Mouse (Mus musculus): Measurements from ENCODE around the gene Sardh. TPM values are rescaled to one million over a fixed set of nuclear protein-coding genes. Genes with fewer than 3 reads are reported as not detected.

The Sardh gene
- total RNA-seq (2021), result 10 to 100 TPM; 10.0 to 11.2 TPM
- long read RNA-seq, full-length matches to known transcripts, result 4 of 6 reads
- long read RNA-seq, partial matches to known transcripts, result 1 of 6 reads
- long read RNA-seq, other reads (novel, unspliced or antisense), result 1 of 6 reads

DNA sequence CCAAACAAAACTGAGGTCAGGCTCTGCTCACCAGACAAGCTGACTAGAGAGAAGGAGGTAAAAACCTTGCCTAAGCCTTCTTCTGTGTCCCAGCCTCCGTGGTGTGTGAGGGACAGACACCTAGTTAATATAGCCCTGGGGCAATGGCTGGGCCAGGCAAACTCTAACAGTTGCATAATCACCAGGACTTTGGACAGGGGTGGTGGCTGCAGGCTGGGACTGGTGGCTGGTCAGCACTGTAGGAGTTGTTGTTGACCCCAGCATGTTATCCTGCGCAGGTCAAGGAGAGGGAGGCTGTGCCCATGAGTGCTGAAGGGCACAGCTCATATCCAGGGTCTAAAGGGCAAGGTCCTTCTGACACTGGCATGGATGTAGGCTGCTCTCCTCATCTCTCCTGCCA, at the start of gene Sardh:
Gene Sardh (minus strand): TSS at position 127 of the 400 bp plus-strand sequence.
- DNase-seq (ENCODE audit: low spot score in 2 of 2), result no peak

DNA sequence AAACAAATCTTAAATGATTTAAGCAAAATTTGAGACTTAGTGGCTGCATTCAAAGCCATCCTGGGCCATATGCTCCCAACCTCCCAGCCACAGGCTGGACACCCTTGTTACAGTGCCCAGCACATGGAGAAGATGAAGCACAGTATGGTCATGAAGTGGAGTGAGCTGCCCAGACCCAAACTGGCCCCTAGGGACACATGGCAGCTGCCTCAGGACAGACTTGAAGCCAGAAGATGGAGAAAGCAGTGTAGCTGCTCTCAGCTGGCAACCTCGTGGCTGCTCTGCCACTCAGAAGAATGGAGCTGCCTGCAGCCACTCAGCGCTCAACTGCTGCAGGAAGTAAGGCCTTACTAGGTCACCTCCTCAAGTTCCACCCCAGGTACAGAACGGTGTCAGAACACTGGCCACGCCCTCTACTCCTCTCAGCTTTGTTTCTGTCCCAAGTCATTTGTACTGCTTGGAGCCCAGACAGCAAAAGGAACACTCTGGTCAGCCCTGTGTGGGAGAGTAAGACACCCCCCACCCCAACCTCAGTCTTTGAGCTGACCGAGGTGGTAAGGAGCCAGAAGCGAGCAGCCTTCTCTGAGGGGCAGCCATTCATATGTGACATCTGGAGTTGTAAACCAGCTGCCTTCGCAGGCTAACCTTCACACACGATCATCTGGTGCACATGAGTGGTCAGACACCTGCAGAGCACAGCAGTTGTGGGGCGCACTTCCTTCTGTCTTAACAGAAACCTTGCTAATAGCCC, 48.7 kb upstream of the Sardh start:
- DNase-seq (ENCODE audit: low spot score in 2 of 2), result no peak

DNA sequence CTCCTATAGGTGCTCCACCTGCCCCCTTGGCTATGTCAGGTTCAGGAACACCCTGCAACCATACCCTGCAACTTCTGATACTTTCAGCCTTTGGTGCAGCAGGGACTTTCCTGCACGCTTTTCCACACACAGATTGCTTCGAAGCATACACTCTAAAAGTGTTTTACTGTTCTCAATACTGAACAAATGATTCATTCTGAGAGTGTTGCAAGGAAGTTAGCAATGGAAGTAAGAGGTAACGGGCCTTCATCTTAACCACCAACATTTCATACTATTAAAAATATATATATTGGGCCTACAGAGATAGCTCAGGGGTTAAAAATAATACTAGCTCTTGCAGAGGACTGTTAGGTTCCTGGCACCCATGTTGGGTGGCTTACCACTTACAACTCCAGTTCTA, 46.6 kb upstream of the Sardh start:
- no peak for DNase-seq (ENCODE audit: low spot score in 2 of 2)

DNA sequence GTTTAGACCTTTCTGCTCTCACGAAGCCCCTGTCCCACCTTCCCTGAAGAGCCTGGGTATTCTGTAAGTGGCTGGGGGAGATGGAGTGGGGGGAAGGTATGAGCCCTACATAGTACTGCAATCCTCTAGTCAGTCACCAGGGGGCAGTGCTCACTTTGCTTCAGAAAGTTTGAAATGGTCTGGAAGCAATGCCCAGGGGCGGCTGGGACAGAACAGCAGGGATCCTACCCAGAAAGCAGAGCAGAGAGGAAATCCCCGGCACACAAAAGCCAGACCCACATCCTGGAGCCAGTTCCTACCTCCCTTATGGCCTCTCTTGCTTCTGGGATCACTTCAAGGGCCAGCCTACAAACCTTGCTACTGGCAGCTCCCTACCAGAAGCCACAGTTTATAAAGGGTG, 40.9 kb upstream of the Sardh start:
- peak; percentile 92 to 94 for DNase-seq (ENCODE audit: low spot score in 2 of 2)

DNA sequence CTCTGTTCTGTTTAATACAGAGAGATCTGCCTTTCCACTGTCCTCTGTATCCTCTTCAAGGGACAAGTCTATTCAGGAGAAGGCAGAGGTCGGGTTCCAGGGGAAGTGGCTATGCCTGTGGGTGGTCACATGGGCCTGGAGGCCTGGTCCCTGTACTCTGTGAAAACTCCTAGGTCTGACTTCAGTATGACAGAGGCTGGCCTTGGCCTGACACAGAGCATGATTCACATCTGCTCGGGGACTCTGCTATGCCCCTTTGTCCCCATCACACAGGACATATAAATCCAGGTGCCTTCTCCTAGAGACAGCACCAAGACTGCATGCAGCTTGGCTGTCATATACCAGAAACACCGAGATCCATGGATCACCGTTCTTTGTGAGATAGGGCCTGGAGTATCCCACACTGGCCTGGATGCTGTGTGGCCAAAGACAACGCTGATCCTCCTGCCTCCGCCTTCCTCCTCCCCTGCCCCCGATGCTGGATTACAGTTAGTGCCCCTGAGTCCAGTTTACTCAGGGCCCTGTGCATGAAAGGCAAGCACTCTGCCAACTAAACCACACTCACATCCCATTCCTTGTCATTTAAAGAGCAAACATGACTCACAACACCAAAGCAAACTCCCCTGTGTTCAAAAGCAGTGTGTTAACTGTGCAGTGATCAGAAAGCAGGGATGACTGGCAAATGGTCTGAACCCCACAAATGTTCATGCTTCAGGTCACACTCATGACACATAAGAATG, 39.0 kb upstream of the Sardh start:
- DNase-seq (ENCODE audit: low spot score in 2 of 2), result no peak

DNA sequence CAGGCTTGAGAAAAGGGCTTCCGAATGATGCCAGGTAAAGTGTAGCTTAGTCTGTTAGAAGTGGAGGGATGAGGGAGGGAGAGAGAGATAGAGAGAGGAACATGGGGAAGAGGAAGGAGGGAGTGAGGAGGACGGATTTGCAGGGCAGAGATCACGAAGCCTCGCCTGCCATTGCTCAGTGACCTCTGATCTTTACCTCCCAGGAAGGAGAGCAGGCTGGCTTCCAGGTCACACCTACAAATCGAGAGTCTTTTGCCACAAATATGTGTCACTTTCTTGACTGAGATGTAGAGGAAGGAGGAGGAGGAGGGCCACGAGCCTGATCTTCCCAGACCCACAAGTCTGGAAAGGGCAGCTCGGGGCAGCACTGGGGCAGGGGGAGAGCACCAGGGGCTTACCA, 36.3 kb upstream of the Sardh start:
- no peak for DNase-seq (ENCODE audit: low spot score in 2 of 2)

DNA sequence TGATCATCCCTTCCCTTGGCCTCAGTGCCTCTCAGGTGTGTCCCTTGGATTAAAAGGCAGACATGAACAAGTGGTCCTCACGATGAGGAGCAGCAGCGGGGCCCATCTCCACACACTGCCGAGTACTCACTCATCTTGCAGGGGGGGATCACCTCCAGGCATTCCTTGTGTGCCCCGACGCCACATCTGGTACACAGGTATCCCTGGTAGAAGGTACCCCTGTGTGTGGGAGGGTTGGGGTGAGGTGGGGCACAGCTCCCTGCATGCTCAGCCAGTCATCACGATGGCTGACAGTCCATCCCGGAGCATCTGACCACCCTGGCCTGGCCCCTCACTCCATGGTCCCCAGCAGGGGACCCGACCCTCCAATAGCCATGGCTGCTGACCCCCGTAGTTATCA, 33.6 kb upstream of the Sardh start:
- DNase-seq (ENCODE audit: low spot score in 2 of 2), result no peak

DNA sequence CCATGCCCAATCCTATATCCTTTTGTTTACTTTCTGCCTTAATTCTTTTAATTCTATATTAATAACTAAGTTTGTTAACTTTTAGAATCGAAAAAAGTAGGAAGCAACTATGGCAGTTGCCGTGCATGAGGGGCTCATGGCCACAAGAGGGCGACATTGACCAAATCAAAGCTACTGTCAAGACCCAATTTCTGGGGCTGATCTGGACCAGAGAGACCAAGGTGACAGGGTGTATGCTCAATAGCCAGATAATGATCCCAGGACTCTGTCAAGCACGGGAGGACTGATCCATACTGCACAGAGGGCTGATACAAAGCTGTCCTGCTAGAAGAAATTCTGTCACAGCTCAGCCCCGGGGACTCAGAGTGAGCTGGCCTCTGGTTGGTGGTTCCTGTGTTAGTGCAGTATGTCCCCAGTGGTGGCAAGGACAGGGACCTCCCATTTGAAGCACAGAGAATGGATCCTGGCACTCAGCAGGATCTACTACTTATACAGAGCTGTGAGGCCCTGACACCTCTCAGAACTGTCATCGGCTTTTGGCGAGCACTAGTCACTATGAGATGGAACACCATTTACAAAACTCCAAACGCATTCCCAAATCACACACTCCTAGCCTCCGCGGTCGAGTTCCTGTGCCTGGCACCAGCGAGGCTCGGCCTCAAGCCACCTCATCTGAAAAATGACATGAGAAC, 32.9 kb upstream of the Sardh start:
- peak; percentile 83 to 84 for DNase-seq (ENCODE audit: low spot score in 2 of 2)

DNA sequence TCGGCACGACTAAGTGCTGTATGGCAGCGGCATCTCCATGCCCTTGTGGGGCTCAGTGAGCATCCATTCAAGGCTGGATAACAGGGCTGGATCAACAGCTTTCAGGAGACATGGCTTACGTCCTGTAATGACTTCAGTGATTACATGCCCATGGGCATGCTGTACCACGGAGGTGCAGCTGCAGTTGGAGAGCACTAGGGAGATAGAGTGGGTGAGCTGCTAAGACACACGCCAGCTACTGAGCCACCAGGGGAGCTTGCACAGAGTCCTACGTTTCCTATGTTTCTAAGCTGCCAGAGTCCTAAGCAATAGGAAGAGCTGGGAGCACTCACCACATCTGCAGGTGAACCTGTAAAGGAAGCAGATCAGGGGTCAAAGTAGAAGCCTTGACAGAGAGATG, 30.7 kb upstream of the Sardh start:
- no peak for DNase-seq (ENCODE audit: low spot score in 2 of 2)

DNA sequence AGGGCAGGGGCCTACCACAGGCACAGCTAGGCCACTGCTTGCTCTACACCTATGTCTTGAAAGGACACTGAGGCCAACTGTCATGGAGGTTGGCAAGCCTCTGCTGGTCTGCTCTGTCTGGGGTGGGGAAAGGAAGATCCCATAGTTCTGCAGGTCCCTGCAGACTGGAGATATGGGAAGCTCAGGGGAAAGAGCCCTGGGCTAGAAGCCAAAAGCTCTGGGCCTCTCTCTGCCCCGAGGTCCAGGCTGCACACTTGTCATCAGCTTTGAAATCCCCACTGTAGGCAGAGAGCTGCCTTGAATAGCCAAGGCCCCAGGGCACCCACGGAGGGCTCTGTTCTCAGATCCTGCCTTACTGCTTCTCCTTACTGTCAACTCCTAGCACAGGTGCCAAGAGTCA, 20.2 kb upstream of the Sardh start:
- DNase-seq (ENCODE audit: low spot score in 2 of 2), result no peak

DNA sequence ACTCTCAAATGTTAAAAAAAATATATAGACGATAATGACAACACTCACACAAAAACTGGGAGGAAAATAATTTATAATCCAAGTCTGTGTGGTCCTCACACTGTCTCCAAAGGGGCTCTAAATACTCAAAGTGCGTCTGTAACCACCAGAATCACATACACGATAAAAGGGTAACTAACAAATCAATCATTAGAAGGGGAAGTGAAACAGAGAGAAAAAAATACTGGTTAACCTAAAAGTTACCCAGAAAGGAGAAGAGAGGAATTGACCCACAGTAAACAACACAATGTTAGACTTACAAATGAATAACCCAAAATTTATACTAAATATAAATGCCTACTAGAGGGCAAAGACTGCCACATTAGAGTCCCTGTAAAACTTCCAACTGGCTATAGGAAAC, 17.7 kb upstream of the Sardh start:
- DNase-seq (ENCODE audit: low spot score in 2 of 2), result no peak

DNA sequence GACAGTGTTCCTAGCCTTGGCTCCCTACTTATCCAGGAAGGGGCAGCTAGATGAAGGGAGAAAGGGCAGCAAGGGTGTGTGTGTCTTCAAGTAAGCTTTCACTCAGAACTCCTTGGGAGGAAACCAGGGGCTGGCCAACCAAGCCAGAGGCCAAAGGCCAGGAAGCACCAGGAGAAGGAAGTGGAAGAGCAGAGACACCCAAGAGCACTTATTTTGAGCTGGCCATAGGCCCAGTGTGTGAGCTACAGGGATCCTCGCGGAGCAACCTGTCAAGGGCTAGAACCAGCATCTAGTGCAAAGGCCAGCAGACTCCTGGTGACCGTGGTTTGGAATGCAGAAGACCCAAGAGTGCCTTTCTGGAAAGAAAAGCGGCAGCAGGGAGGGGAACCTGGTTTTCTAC, 14.8 kb upstream of the Sardh start:
- DNase-seq (ENCODE audit: low spot score in 2 of 2), result no peak

DNA sequence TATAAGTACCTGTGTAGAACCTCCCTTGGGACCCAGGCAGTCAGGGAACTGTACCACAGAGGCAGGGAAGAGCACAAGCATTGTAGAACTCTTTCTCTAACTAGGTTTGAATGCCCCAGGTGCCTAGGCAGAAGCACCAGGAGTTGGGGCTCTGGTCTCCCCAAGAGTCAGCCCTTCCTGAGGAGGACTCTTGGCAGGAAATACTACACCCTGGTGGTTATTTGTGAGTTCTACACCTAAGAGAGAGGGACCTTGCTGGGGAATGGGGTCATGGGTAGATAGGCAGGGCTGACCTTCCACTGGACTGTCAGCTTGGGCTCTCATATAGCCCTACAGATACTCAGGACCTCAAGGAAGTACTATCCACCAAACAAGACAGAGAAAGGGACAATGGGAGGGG, 3.3 kb upstream of the Sardh start:
- no peak for DNase-seq (ENCODE audit: low spot score in 2 of 2)

DNA sequence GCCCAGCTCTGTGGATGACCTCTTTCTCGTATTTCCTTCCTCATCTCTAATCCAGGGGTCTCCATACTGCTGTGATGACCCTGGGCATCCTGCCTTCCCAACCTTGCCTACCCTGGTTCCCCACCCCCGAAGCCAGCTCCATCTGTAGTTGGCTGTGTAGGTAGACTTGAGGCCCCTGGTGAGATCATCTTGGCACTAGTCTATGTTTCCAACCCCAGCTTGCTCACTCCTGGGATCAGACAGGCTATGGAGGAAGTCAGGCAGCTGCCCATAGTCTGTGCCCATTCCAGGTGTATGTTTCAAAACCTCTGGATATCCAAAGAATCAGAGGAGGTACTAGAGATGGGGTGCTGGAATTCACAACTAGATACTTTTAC, 662 bp downstream of the Sardh start:
- DNase-seq (ENCODE audit: low spot score in 2 of 2), result no peak

DNA sequence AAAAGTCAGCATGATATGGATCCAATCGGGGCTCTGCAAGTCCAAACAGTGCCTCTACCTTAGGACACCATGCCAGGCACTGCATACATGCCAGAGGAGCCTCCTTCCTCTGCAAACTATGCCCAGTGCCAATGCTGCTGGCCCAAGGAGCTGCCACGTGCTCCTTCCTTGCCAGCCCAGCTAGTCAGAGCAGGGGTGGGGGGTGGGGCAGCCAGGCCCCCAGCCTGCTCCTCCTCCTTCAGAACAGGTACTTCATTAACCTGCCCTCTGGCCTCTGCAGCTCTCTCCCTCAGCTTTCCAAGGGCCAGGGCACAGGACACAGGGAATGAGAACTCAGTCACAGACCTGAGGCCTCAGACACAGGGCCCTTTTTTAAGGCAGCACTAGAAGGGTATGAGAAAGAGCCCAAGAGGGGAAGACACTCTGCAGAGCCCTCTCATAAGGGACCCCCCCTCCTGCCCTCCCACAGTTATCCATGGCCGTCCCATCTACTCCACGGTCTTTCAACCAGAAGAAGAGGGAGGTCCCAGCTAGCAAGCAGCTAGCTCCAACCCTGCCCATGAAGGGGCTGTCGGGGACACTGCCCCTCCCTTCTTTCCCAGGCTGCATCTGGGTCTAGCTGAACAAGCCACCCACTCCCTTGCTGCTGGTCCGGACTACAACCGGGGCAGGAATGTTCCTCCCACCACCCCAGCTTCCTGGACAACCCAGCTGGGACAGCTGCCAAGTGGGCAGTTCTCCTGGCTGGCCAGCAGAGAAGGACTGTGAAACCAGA, 1.2 kb downstream of the Sardh start:
- DNase-seq (ENCODE audit: low spot score in 2 of 2), result peak; percentile 76 to 78

DNA sequence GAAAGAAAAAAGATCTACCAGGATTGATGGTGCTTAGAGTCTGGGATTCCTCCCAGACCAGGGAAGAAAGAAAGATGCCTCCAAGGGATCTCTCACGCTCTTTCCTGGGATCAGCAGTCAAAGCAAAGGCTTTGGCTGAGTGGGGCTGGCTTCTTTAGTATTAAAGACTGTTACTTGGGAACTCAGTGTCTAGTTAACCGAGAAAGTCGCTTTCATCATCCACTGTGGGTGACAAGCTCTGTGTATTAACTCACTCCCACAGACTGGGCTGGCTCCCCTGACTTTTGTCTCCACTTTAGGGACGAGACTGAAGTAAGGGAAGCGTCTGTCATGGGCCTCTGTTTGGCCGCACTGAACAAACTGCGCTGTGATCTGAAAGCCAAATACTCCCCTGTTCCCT, 2.2 kb downstream of the Sardh start:
- DNase-seq (ENCODE audit: low spot score in 2 of 2), result no peak

DNA sequence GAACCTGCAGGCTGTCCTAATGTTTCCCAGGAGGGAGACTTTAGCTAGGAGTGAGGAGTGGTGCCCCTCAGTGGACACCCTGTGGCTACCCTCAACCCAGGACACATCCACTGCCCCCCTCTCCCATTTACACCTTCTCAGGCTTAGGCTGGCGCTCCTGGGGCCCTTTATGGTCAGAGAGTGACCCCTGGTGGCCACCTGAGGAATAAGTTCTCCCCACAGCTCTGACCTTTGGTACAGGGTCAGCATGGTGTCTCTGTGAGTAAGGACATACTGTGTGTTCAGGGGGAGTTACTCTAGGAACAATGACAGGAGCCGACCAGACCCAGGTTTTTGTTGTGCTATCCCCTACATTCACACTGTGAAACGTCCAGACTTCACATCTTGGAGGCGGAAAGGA, 10.8 kb downstream of the Sardh start:
- DNase-seq (ENCODE audit: low spot score in 2 of 2), result peak; percentile 67 to 74

DNA sequence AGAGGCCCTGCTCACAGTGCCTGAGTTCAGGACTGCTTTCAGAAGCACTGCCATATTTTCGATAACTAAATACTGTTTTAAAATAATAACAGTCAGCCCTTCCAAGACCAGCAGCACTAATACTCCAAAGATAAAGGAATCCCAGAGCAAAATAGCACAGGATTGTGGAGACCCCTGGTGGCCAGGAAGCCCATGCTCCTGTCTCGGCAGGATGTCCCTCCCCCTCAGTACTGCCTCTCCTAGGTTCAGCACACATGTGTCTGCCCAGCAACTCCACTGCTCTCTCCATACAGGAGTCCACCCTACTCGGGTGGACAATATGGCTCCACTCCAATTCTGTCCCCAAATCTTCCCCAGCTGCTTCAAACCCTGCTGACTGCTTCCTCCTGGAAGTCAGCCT, 12.4 kb downstream of the Sardh start:
- peak; percentile 87 to 89 for DNase-seq (ENCODE audit: low spot score in 2 of 2)

DNA sequence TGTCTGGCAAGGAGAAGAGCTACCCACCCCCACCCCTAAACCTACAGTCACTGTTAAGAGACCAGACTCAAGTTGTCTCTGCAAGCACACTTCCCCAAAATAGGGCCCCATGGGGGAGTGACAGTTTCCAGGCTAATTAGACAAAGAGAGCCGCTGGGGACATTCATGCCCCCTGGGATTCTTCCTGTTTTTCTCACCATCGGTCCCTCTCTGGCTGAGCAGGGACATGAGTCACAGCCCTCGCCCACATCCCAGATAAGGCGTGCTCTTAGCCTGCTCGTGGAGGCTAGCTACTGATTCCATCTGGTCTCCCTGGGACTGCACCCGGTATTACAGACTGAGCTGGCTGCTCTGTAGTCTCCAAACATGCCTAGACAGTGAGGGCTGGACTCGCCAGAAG, 15.8 kb downstream of the Sardh start:
- DNase-seq (ENCODE audit: low spot score in 2 of 2), result no peak

DNA sequence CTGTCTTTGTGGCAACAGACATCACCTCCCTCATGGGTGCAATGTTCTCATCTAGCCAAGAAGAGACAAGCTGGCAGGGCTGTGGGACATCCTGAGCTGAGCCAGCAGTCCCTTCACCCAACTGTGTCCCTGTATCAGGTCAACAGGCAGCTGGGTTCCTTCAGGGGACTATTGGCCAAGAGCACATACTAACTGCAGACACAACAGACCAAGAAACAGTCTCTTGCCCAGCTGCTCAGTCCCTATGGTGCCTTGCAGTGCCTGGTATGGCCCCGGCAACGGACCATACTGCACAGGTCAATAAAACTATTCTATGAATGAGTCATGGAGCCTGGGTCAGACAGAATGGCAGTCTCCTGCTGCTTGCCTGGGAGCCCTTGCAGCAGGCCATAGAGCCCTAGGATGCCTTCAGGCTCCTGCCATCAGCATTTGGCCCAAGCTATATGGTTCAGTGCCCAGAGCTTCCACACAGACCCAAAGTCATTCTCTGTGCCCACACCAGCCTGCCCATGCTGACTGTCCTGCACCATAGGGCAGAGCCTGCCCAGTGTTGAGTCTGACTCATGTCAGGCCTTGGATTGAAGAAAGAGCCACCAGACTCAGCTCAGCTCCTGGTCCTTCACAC, 18.5 kb downstream of the Sardh start:
- peak in 1 of 2 experiments; percentile 38 for DNase-seq (ENCODE audit: low spot score in 2 of 2)
